8 mouse cellular contexts compared by ENCODE assay signal in genomic region chr8:3718559-3718958, GRCm38 (mm10). TPM values are rescaled to one million over a fixed set of nuclear protein-coding genes. Genes with fewer than 3 reads are reported as not detected.
DNase-seq lines count a peak whose midpoint lies in the region; ATAC-seq and TF ChIP-seq lines count a peak whose summit lies in the region.

No protein-coding gene starts in this region.

- H3K4me2 ChIP-seq in midbrain, embryonic 15.5 days: no peak overlapping the region
- no peak overlapping the region for H3K4me2 ChIP-seq in intestine, embryonic 16.5 days (ENCODE audit: low read depth, low read length)
- H3K4me2 ChIP-seq in midbrain, postnatal 0 days (ENCODE audit: low read depth, low read length, poor library complexity, severe bottlenecking): no peak overlapping the region

- no peak overlapping the region for H3K4me3 ChIP-seq in midbrain, embryonic 10.5 days
- H3K4me3 ChIP-seq in midbrain, embryonic 15.5 days: no peak overlapping the region
- H3K4me3 ChIP-seq in intestine, embryonic 16.5 days (ENCODE audit: low read length): no peak overlapping the region
- H3K4me3 ChIP-seq in midbrain, postnatal 0 days (ENCODE audit: low read depth, low read length): no peak overlapping the region

- H3K9me3 ChIP-seq in midbrain, embryonic 10.5 days (replicated peaks): 0 out of 2 replicates have a peak, but pooled peaks cover 4% of the 10 kb centered on the region
- H3K9me3 ChIP-seq in midbrain, embryonic 15.5 days: no peaks in the 10 kb centered on the region
- H3K9me3 ChIP-seq in intestine, embryonic 16.5 days (ENCODE audit: control insufficient read depth, low read length): no peaks in the 10 kb centered on the region
- no peaks in the 10 kb centered on the region for H3K9me3 ChIP-seq in midbrain, postnatal 0 days (ENCODE audit: low read length)

- intact Hi-C loops in left cerebral cortex, postnatal 36 days (cut with DNase I): loop anchor here (5.0 kb wide), 1 partner anchor 239 kb away; no protein-coding TSS in a partner anchor

- ATAC-seq in midbrain, embryonic 15.5 days (replicated peaks): no peak
- ATAC-seq in intestine, embryonic 16.5 days: peak; percentile 69; the same call in 1 of the 2 replicates
- 0 out of 2 replicates have a peak, but pooled peaks have one; percentile 47 for ATAC-seq in midbrain, postnatal 0 days (ENCODE audit: low FRiP score)

- H3K4me1 ChIP-seq in midbrain, embryonic 10.5 days: no peaks in the 10 kb centered on the region
- H3K4me1 ChIP-seq in midbrain, embryonic 15.5 days: no peaks in the 10 kb centered on the region
- no peaks in the 10 kb centered on the region for H3K4me1 ChIP-seq in intestine, embryonic 16.5 days (ENCODE audit: control insufficient read depth, insufficient read depth, low read length)
- no peaks in the 10 kb centered on the region for H3K4me1 ChIP-seq in midbrain, postnatal 0 days (ENCODE audit: insufficient read depth, low read length)

- H3K27ac ChIP-seq in midbrain, embryonic 10.5 days (replicated peaks): no peak overlapping the region
- no peak overlapping the region for H3K27ac ChIP-seq in midbrain, embryonic 15.5 days
- H3K27ac ChIP-seq in intestine, embryonic 16.5 days (ENCODE audit: low read length): no peak overlapping the region
- H3K27ac ChIP-seq in midbrain, postnatal 0 days (ENCODE audit: low read depth, low read length): no peak overlapping the region

- no peaks in the 10 kb centered on the region for H3K36me3 ChIP-seq in midbrain, embryonic 10.5 days
- H3K36me3 ChIP-seq in midbrain, embryonic 15.5 days (replicated peaks): no peaks in the 10 kb centered on the region
- H3K36me3 ChIP-seq in intestine, embryonic 16.5 days (ENCODE audit: control insufficient read depth, insufficient read depth, low read length): no peaks in the 10 kb centered on the region
- no peaks in the 10 kb centered on the region for H3K36me3 ChIP-seq in midbrain, postnatal 0 days (ENCODE audit: insufficient read depth, low read length)

- H3K27me3 ChIP-seq in midbrain, embryonic 10.5 days (ENCODE audit: low read depth, poor library complexity, severe bottlenecking): no peaks in the 10 kb centered on the region
- no peaks in the 10 kb centered on the region for H3K27me3 ChIP-seq in midbrain, embryonic 15.5 days (replicated peaks)
- H3K27me3 ChIP-seq in intestine, embryonic 16.5 days (replicated peaks; ENCODE audit: control insufficient read depth, insufficient read depth, low read length): no peaks in the 10 kb centered on the region
- H3K27me3 ChIP-seq in midbrain, postnatal 0 days (ENCODE audit: insufficient read depth, low read length): no peaks in the 10 kb centered on the region

- TF ChIP-seq CTCF in midbrain, postnatal 0 days (IDR thresholded peaks at IDR 0.05): peak; percentile 72

- H3K9ac ChIP-seq in midbrain, embryonic 15.5 days: no peak overlapping the region
- no peak overlapping the region for H3K9ac ChIP-seq in intestine, embryonic 16.5 days (ENCODE audit: low read depth, low read length)
- no peak overlapping the region for H3K9ac ChIP-seq in midbrain, postnatal 0 days (replicated peaks; ENCODE audit: low read length, poor library complexity, severe bottlenecking)

- WGBS in midbrain, embryonic 10.5 days: 16% methylated on average over 14 of the region's 14 CpGs
- WGBS in midbrain, embryonic 15.5 days: 20% methylated on average over 14 of the region's 14 CpGs
- 16% methylated on average over 14 of the region's 14 CpGs for WGBS in intestine, embryonic 16.5 days
- 19% methylated on average over 14 of the region's 14 CpGs for WGBS in midbrain, postnatal 0 days

- DNase-seq in midbrain, embryonic 10.5 days (ENCODE audit: low spot score): peak; percentile 63
- peak; percentile 88 to 91 for DNase-seq in cerebellum, postnatal 10 days
- DNase-seq in gastrocnemius, adult 18-20 months (ENCODE audit: low spot score): peak; percentile 53
- DNase-seq in left cerebral cortex, postnatal 36 days (ENCODE audit: low spot score in 2 of 2): peak; percentile 53 to 58
- peak; percentile 43 for DNase-seq in midbrain, postnatal 0 days (ENCODE audit: low spot score)
- DNase-seq in spleen, postnatal 36 days (ENCODE audit: low spot score in 2 of 2): peak; percentile 76 to 80

RNA-seq across cellular contexts. Expression of gene Clec4g, which starts 1.9 kb away (rescaled TPM):
- 0.09 and 0.26 TPM in 2 replicates for polyA plus RNA-seq in midbrain, embryonic 10.5 days (2016; fragmentation: Nextera tagmentation; extraction: Ambion mirVana)
- polyA plus RNA-seq in midbrain, embryonic 15.5 days (2015; fragmentation: Nextera tagmentation; extraction: Ambion mirVana): not detected in 2 replicates
- not detected for total RNA-seq in gastrocnemius, adult 18-20 months (2021)
- polyA plus RNA-seq in intestine, embryonic 16.5 days (2015; fragmentation: Nextera tagmentation; extraction: Ambion mirVana): 0.37 TPM in 1 of 2 replicates, not detected in the other
- total RNA-seq in left cerebral cortex, postnatal 36 days (2021): not detected
- total RNA-seq in midbrain, postnatal 0 days (2014; rRNA removed): not detected in 2 replicates
- not detected in 2 replicates for polyA plus RNA-seq in midbrain, postnatal 0 days (2015; fragmentation: Nextera tagmentation; extraction: Ambion mirVana)

RNA-seq across cellular contexts. Expression of gene Fcer2a, which starts 24.6 kb away (rescaled TPM):
- polyA plus RNA-seq in midbrain, embryonic 10.5 days (2016; fragmentation: Nextera tagmentation; extraction: Ambion mirVana): 0.11 and 0.22 TPM in 2 replicates
- polyA plus RNA-seq in midbrain, embryonic 15.5 days (2015; fragmentation: Nextera tagmentation; extraction: Ambion mirVana): 0.41 and 0.57 TPM in 2 replicates
- total RNA-seq in gastrocnemius, adult 18-20 months (2021): not detected
- 0.06 TPM in 1 of 2 replicates, not detected in the other for polyA plus RNA-seq in intestine, embryonic 16.5 days (2015; fragmentation: Nextera tagmentation; extraction: Ambion mirVana)
- total RNA-seq in left cerebral cortex, postnatal 36 days (2021): not detected
- not detected in 2 replicates for total RNA-seq in midbrain, postnatal 0 days (2014; rRNA removed)
- 0.22 and 0.41 TPM in 2 replicates for polyA plus RNA-seq in midbrain, postnatal 0 days (2015; fragmentation: Nextera tagmentation; extraction: Ambion mirVana)

RNA-seq across cellular contexts. Expression of gene Cd209a, which starts 30.2 kb away (rescaled TPM):
- polyA plus RNA-seq in midbrain, embryonic 10.5 days (2016; fragmentation: Nextera tagmentation; extraction: Ambion mirVana): not detected in 2 replicates
- 0.23 TPM in 1 of 2 replicates, not detected in the other for polyA plus RNA-seq in midbrain, embryonic 15.5 days (2015; fragmentation: Nextera tagmentation; extraction: Ambion mirVana)
- under 1 TPM; 0.64 to 1.00 TPM for total RNA-seq in gastrocnemius, adult 18-20 months (2021)
- 0.12 and 0.20 TPM in 2 replicates for polyA plus RNA-seq in intestine, embryonic 16.5 days (2015; fragmentation: Nextera tagmentation; extraction: Ambion mirVana)
- under 1 TPM in 1 of 2 experiments, not detected in 1; 0.27 TPM for total RNA-seq in left cerebral cortex, postnatal 36 days (2021)
- total RNA-seq in midbrain, postnatal 0 days (2014; rRNA removed): 0.11 TPM in 1 of 2 replicates, not detected in the other
- not detected in 2 replicates for polyA plus RNA-seq in midbrain, postnatal 0 days (2015; fragmentation: Nextera tagmentation; extraction: Ambion mirVana)

RNA-seq across cellular contexts. Expression of gene Trappc5, which starts 42.5 kb away (rescaled TPM):
- polyA plus RNA-seq in midbrain, embryonic 10.5 days (2016; fragmentation: Nextera tagmentation; extraction: Ambion mirVana): 47.2 and 48.8 TPM in 2 replicates
- polyA plus RNA-seq in midbrain, embryonic 15.5 days (2015; fragmentation: Nextera tagmentation; extraction: Ambion mirVana): 66.6 and 68.4 TPM in 2 replicates
- total RNA-seq in gastrocnemius, adult 18-20 months (2021): 10 to 100 TPM; 18.4 to 21.3 TPM
- polyA plus RNA-seq in intestine, embryonic 16.5 days (2015; fragmentation: Nextera tagmentation; extraction: Ambion mirVana): 35.0 and 38.8 TPM in 2 replicates
- total RNA-seq in left cerebral cortex, postnatal 36 days (2021): 10 to 100 TPM; 25.5 to 26.8 TPM
- 59.7 and 65.3 TPM in 2 replicates for total RNA-seq in midbrain, postnatal 0 days (2014; rRNA removed)
- polyA plus RNA-seq in midbrain, postnatal 0 days (2015; fragmentation: Nextera tagmentation; extraction: Ambion mirVana): 67.0 and 68.3 TPM in 2 replicates

RNA-seq across cellular contexts. Expression of gene Fcor, which starts 46.4 kb away (rescaled TPM):
- 9.2 and 10.0 TPM in 2 replicates for polyA plus RNA-seq in midbrain, embryonic 10.5 days (2016; fragmentation: Nextera tagmentation; extraction: Ambion mirVana)
- 18.3 and 19.0 TPM in 2 replicates for polyA plus RNA-seq in midbrain, embryonic 15.5 days (2015; fragmentation: Nextera tagmentation; extraction: Ambion mirVana)
- 1 to 10 TPM in 1 of 2 experiments, under 1 TPM in 1; 0.96 to 1.4 TPM for total RNA-seq in gastrocnemius, adult 18-20 months (2021)
- 7.3 and 8.3 TPM in 2 replicates for polyA plus RNA-seq in intestine, embryonic 16.5 days (2015; fragmentation: Nextera tagmentation; extraction: Ambion mirVana)
- total RNA-seq in left cerebral cortex, postnatal 36 days (2021): 10 to 100 TPM; 11.3 to 12.0 TPM
- total RNA-seq in midbrain, postnatal 0 days (2014; rRNA removed): 14.7 and 33.3 TPM in 2 replicates
- 20.1 and 20.3 TPM in 2 replicates for polyA plus RNA-seq in midbrain, postnatal 0 days (2015; fragmentation: Nextera tagmentation; extraction: Ambion mirVana)
